Mouse (Mus musculus) liver, embryonic 14.5 days (tissue): Measurements from ENCODE around the gene Ghrh.
A peak's percentile ranks its signal among the peaks of the same experiment; 100 is the strongest.

Experiments
- CTCF ChIP-seq: IDR thresholded peaks from 2 replicates; pipeline ENCODE4 v1.5.1; 2016; ENCODE audit warnings: antibody characterized with exemption, low read depth, control low read depth
- EP300 ChIP-seq: IDR thresholded peaks from 2 replicates; pipeline ENCODE4 v1.6.1; 2016; ENCODE audit warnings: antibody characterized with exemption, low read depth

- TF ChIP-seq EP300 (no peak), CTCF (peak; percentile 84)
These were observed 5.6 kb downstream of the Ghrh start for GRCm38 (mm10) chr2:157341554-157342270.
